Mouse (Mus musculus): ENCODE measurements around the gene Smyd2. TPM values are rescaled to one million over a fixed set of nuclear protein-coding genes. Genes with fewer than 3 reads are reported as not detected.

Smyd2 gene
- polyA plus RNA-seq, 1 experiment, result 91.0 TPM

DNA sequence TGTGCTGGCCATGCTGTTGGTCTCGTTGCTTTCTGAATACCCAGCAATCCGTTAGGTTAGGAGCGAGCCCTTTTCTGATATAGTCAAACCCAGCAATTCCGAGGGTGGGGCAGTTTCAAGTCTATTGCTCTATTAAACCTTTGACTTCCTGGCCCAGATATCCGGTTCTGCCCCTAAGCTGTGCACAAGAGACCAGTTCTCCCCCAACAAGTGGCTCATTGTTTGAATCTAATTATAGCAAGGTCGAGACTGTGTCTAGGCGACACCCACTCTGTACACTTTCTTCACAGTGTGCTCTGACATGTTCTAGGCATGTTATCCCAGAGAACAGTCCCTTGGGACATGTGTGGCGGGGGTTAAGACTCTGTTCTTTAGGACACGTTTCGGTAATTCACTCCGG, 72.6 kb downstream of the Smyd2 start:
- Histone ChIP-seq H3K79me2 (ENCODE audit: control insufficient read depth, insufficient read depth) (no peaks in the 10 kb centered on the region), H3K4me3 (ENCODE audit: insufficient read depth, poor library complexity, severe bottlenecking) (no peak overlapping the region), H3K27me3 (ENCODE audit: control insufficient read depth, insufficient read depth, insufficient read length) (no peaks in the 10 kb centered on the region), H3ac (ENCODE audit: control insufficient read depth, insufficient read length, low read depth) (no peak overlapping the region), H3K36me3 (ENCODE audit: control insufficient read depth, insufficient read depth) (peaks cover 87% of the 10 kb centered on the region), H3K79me3 (ENCODE audit: low read depth) (no peaks in the 10 kb centered on the region)
- TF ChIP-seq MYOG (IDR thresholded peaks at IDR 0.05; ENCODE audit: control insufficient read depth, extremely low read depth, insufficient read length) (no peak), USF1 (IDR thresholded peaks at IDR 0.05; ENCODE audit: low read depth) (no peak), MAX (IDR thresholded peaks at IDR 0.05) (no peak), MYOD1 (IDR thresholded peaks at IDR 0.05; ENCODE audit: control insufficient read depth, insufficient read length, low read depth) (no peak), FOSL1 (IDR thresholded peaks at IDR 0.05; ENCODE audit: insufficient read depth, low read length, poor library complexity, severe bottlenecking) (no peak), CTCF (IDR thresholded peaks at IDR 0.05; ENCODE audit: control insufficient read depth, insufficient read depth, insufficient read length) (no peak), CEBPB (IDR thresholded peaks at IDR 0.05; ENCODE audit: low read depth) (no peak)

DNA sequence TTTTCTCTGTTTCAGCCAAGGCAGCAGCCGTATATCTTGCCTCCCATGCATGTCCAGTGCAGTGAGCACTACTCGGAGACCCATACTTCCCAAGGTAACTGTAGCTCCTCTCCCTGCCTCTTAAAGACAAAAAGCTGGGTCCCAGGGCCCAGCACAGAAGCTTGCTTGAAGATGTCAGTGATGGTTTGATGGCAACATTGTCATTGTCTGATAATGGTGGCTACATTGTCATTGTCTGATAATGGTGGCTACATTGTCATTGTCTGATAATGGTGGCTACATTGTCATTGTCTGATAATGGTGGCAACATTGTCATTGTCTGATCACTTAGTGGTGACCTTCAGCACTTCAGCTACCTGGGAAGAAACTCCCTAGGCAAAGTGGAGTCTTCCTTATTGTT, 75.8 kb downstream of the Smyd2 start:
- no peak for TF ChIP-seq MYOD1 (IDR thresholded peaks at IDR 0.05; ENCODE audit: control insufficient read depth, insufficient read length, low read depth)
- no peak for TF ChIP-seq MAX (IDR thresholded peaks at IDR 0.05)
- TF ChIP-seq CEBPB (IDR thresholded peaks at IDR 0.05; ENCODE audit: low read depth), result no peak
- no peak for TF ChIP-seq CTCF (IDR thresholded peaks at IDR 0.05; ENCODE audit: control insufficient read depth, insufficient read depth, insufficient read length)
- no peak for TF ChIP-seq FOSL1 (IDR thresholded peaks at IDR 0.05; ENCODE audit: insufficient read depth, low read length, poor library complexity, severe bottlenecking)
- no peak for TF ChIP-seq USF1 (IDR thresholded peaks at IDR 0.05; ENCODE audit: low read depth)
- no peak for TF ChIP-seq MYOG (IDR thresholded peaks at IDR 0.05; ENCODE audit: control insufficient read depth, extremely low read depth, insufficient read length)
- no peaks in the 10 kb centered on the region for H3K79me3 ChIP-seq (ENCODE audit: low read depth)
- peaks cover 82% of the 10 kb centered on the region for H3K36me3 ChIP-seq (ENCODE audit: control insufficient read depth, insufficient read depth)
- no peaks in the 10 kb centered on the region for H3K27me3 ChIP-seq (ENCODE audit: control insufficient read depth, insufficient read depth, insufficient read length)
- H3K79me2 ChIP-seq (ENCODE audit: control insufficient read depth, insufficient read depth), result no peaks in the 10 kb centered on the region
- H3K4me3 ChIP-seq (ENCODE audit: insufficient read depth, poor library complexity, severe bottlenecking), result no peak overlapping the region
- H3ac ChIP-seq (ENCODE audit: control insufficient read depth, insufficient read length, low read depth), result no peak overlapping the region

DNA sequence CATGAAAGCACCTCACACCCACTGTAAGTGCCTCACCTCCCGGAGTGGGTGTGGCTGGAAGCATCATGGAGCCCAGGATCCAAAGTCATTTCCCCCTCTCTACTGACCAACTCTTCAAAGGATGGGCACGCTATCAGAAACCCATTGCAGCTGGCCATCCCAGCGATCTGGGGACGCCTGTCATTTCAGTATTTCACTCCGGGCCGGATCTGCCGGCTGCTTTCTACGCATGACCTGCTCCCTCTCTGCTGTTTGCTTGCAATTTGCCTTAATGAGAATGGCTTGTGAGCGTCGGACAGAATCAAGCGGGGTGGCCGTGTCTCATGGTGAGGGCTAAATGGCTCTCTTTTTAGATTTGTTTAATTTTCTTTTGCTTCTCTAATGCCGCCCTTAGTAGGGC, 88.0 kb downstream of the Smyd2 start:
- Histone ChIP-seq H3K79me2 (ENCODE audit: control insufficient read depth, insufficient read depth) (no peaks in the 10 kb centered on the region), H3K27me3 (ENCODE audit: control insufficient read depth, insufficient read depth, insufficient read length) (no peaks in the 10 kb centered on the region), H3K36me3 (ENCODE audit: control insufficient read depth, insufficient read depth) (peaks cover 38% of the 10 kb centered on the region), H3K79me3 (ENCODE audit: low read depth) (peaks cover 2% of the 10 kb centered on the region), H3K4me3 (ENCODE audit: insufficient read depth, poor library complexity, severe bottlenecking) (no peak overlapping the region), H3ac (ENCODE audit: control insufficient read depth, insufficient read length, low read depth) (no peak overlapping the region)
- TF ChIP-seq MYOD1 (IDR thresholded peaks at IDR 0.05; ENCODE audit: control insufficient read depth, insufficient read length, low read depth), result no peak
- no peak for TF ChIP-seq FOSL1 (IDR thresholded peaks at IDR 0.05; ENCODE audit: insufficient read depth, low read length, poor library complexity, severe bottlenecking)
- no peak for TF ChIP-seq MYOG (IDR thresholded peaks at IDR 0.05; ENCODE audit: control insufficient read depth, extremely low read depth, insufficient read length)
- TF ChIP-seq USF1 (IDR thresholded peaks at IDR 0.05; ENCODE audit: low read depth), result no peak
- TF ChIP-seq MAX (IDR thresholded peaks at IDR 0.05), result no peak
- no peak for TF ChIP-seq CEBPB (IDR thresholded peaks at IDR 0.05; ENCODE audit: low read depth)
- no peak for TF ChIP-seq CTCF (IDR thresholded peaks at IDR 0.05; ENCODE audit: control insufficient read depth, insufficient read depth, insufficient read length)

DNA sequence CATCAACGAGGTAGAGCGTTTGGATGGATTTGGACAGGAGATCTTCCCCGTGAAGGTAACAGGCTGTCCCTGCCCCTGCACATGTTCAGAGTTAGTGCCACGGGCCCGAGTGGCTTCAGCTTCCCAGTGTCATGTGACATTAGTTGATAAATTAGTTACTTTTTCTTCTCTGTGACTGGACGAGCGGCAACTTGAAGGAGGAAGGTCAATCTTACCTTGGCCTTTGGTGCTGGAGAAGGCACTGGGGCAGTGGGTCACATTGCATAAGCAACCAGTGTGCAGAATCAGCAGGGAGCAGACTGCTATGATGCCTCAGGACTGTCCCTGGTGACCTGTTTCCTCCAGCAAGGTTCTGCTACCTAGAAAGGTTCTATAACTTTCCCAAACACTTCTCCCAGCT, 88.8 kb downstream of the Smyd2 start:
- peaks cover 2% of the 10 kb centered on the region for H3K79me3 ChIP-seq (ENCODE audit: low read depth)
- H3ac ChIP-seq (ENCODE audit: control insufficient read depth, insufficient read length, low read depth), result no peak overlapping the region
- TF ChIP-seq MAX (IDR thresholded peaks at IDR 0.05), result no peak
- no peak for TF ChIP-seq CEBPB (IDR thresholded peaks at IDR 0.05; ENCODE audit: low read depth)
- TF ChIP-seq MYOD1 (IDR thresholded peaks at IDR 0.05; ENCODE audit: control insufficient read depth, insufficient read length, low read depth), result no peak
- no peak for TF ChIP-seq CTCF (IDR thresholded peaks at IDR 0.05; ENCODE audit: control insufficient read depth, insufficient read depth, insufficient read length)
- TF ChIP-seq USF1 (IDR thresholded peaks at IDR 0.05; ENCODE audit: low read depth), result no peak
- TF ChIP-seq MYOG (IDR thresholded peaks at IDR 0.05; ENCODE audit: control insufficient read depth, extremely low read depth, insufficient read length), result no peak
- TF ChIP-seq FOSL1 (IDR thresholded peaks at IDR 0.05; ENCODE audit: insufficient read depth, low read length, poor library complexity, severe bottlenecking), result no peak
- peaks cover 38% of the 10 kb centered on the region for H3K36me3 ChIP-seq (ENCODE audit: control insufficient read depth, insufficient read depth)
- no peaks in the 10 kb centered on the region for H3K79me2 ChIP-seq (ENCODE audit: control insufficient read depth, insufficient read depth)
- H3K4me3 ChIP-seq (ENCODE audit: insufficient read depth, poor library complexity, severe bottlenecking), result no peak overlapping the region
- H3K27me3 ChIP-seq (ENCODE audit: control insufficient read depth, insufficient read depth, insufficient read length), result no peaks in the 10 kb centered on the region

DNA sequence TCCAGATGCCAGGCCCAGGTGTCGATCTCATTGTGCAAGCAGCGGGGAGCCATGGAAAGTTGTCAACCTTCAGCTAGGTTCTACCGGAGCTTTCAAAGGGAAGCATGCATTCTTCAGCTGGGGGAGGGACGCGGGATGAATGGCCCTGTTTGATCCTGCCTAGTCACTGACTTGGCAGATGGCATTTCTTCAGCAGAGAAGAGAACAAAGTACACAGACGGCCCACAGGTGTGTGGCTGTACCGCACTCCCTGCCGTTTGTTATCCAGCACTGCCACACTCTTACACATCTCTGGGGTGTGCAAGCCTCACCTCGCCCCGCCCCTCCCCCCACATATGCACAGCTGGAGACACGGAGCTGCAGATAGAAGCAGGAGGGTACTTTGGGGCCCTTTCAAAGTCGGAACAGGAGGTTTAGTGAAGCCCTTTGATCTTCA, 91.3 kb downstream of the Smyd2 start:
- Histone ChIP-seq H3K36me3 (ENCODE audit: control insufficient read depth, insufficient read depth) (peaks cover 45% of the 10 kb centered on the region), H3K79me3 (ENCODE audit: low read depth) (peaks cover 2% of the 10 kb centered on the region), H3K79me2 (ENCODE audit: control insufficient read depth, insufficient read depth) (no peaks in the 10 kb centered on the region), H3K27me3 (ENCODE audit: control insufficient read depth, insufficient read depth, insufficient read length) (no peaks in the 10 kb centered on the region), H3K4me3 (ENCODE audit: insufficient read depth, poor library complexity, severe bottlenecking) (no peak overlapping the region), H3ac (ENCODE audit: control insufficient read depth, insufficient read length, low read depth) (no peak overlapping the region)
- no peak for TF ChIP-seq USF1 (IDR thresholded peaks at IDR 0.05; ENCODE audit: low read depth)

Other genes with a start within 250 kb of the Smyd2 start
- gene Cenpf, start 234.3 kb downstream of the Smyd2 start, polyA plus RNA-seq (2012; fragmentation: generic; extraction: Trizol), result 5.4 TPM
- gene Ptpn14, start 194.1 kb downstream of the Smyd2 start, polyA plus RNA-seq (2012; fragmentation: generic; extraction: Trizol), result 23.4 TPM
- 0.01 TPM for gene Prox1, start 248.4 kb upstream of the Smyd2 start, polyA plus RNA-seq (2012; fragmentation: generic; extraction: Trizol)